Mouse (Mus musculus) liver, postnatal 0 days (tissue): ENCODE data around the gene Mecom. TPM values are rescaled to one million over a fixed set of nuclear protein-coding genes. Genes with fewer than 3 reads are reported as not detected.
A peak's percentile ranks its signal among the peaks of the same experiment; 100 is the strongest.

Source experiments
- ATAC-seq: fragments of 200-750 bp; cut with Nextera tagmentation; 2 replicates; pipeline ENCODE4 v1.8.0; 2017; ENCODE audit warnings: mild to moderate bottlenecking, moderate library complexity
- DNase-seq: peaks from one replicate; pipeline ENCODE4 v3.0.0-alpha.2; 2016
- H3K27ac ChIP-seq: fragments of 300-500 bp; sonication (generic); 2 replicates; pipeline ENCODE4 v1.5.1; 2014; ENCODE audit warnings: antibody characterized with exemption, moderate library complexity, mild to moderate bottlenecking, low read depth
- H3K27me3 ChIP-seq: fragments of 300-500 bp; sonication (generic); 2 replicates; pipeline ENCODE4 v1.6.1; 2014; ENCODE audit warnings: low read length, control low read depth, mixed read lengths; ENCODE audit not compliant: insufficient read depth
- H3K36me3 ChIP-seq: fragments of 300-500 bp; sonication (generic); replicated peaks from 2 replicates; pipeline ENCODE4 v1.6.1; 2014; ENCODE audit warnings: mild to moderate bottlenecking, control low read depth, low read length, moderate library complexity, mixed read lengths; ENCODE audit not compliant: insufficient read depth
- H3K4me1 ChIP-seq: fragments of 300-500 bp; sonication (generic); 2 replicates; pipeline ENCODE4 v1.6.1; 2014; ENCODE audit warnings: antibody characterized with exemption, mild to moderate bottlenecking, control low read depth; ENCODE audit not compliant: insufficient read depth
- H3K4me2 ChIP-seq: fragments of 300-500 bp; sonication (generic); 2 replicates; pipeline ENCODE4 v1.6.1; 2014; ENCODE audit warnings: low read depth, mild to moderate bottlenecking, low read length, moderate library complexity, mixed read lengths
- H3K4me3 ChIP-seq: fragments of 300-500 bp; sonication (generic); 2 replicates; pipeline ENCODE4 v1.5.1; 2014; ENCODE audit warnings: low read depth, low read length
- H3K9ac ChIP-seq: fragments of 300-500 bp; sonication (generic); replicated peaks from 2 replicates; pipeline ENCODE4 v1.6.1; 2014; ENCODE audit warnings: mild to moderate bottlenecking, moderate library complexity
- H3K9me3 ChIP-seq: fragments of 300-500 bp; sonication (generic); 2 replicates; pipeline ENCODE4 v1.6.1; 2016; ENCODE audit warnings: mild to moderate bottlenecking, control low read depth, low read length, mixed read lengths
- CTCF ChIP-seq: sonication (generic); IDR thresholded peaks from 2 replicates; pipeline ENCODE4 v1.5.1; 2016; ENCODE audit warnings: antibody characterized with exemption, low read depth
- EP300 ChIP-seq: IDR thresholded peaks from 2 replicates; pipeline ENCODE4 v1.6.1; 2016; ENCODE audit warnings: antibody characterized with exemption, low read depth, mild to moderate bottlenecking
- WGBS: fragments of 180-500 bp; shearing (Covaris S2); extraction: QIAGEN DNeasy Blood & Tissue Kit; methylation state at CpG from one replicate; pipeline ENCODE4 v1.1.7; 2014; ENCODE audit not compliant: insufficient replicate concordance; 5-methylcytosine and 5-hydroxymethylcytosine counted together
- polyA plus RNA-seq: library from polyadenylated mRNA; unstranded; fragments of >200 nt; fragmentation: Nextera tagmentation; extraction: Ambion mirVana; gene quantifications from 2 replicates; pipeline ENCODE4 v1.2.1, GENCODE M21; 2015

Gene Mecom
- polyA plus RNA-seq, 1 experiment from 2014 or later, result 0.89 TPM

DNA sequence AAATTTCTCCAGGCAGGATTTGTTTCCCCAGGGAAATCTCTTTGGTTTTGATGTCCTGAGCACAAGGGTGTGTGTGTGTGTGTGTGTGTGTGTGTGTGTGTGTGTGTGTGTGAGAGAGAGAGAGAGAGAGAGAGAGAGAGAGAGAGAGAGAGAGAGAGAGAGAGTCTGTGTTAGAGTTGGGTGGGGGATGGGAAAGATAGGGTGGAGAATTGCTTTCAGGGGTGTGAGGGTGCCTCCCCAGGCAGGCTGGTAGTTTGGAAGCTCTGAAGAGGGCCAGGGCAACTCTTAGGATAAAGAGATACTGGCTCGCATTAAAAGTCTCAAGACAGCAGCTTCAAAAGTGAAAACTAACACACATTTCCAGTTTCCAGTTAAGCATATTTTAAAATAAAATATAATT, 534.4 kb downstream of the Mecom start:
- peaks cover 24% of the 10 kb centered on the region for H3K27me3 ChIP-seq
- ATAC-seq, result no peak
- H3K9ac ChIP-seq, result no peak overlapping the region
- 46% methylated on average over 1 of the region's 1 CpGs for WGBS
- H3K4me2 ChIP-seq, result peak overlapping the region; percentile 88
- DNase-seq, result no peak
- H3K36me3 ChIP-seq, result no peaks in the 10 kb centered on the region
- no peak overlapping the region for H3K27ac ChIP-seq
- H3K9me3 ChIP-seq, result no peaks in the 10 kb centered on the region
- H3K4me1 ChIP-seq, result no peaks in the 10 kb centered on the region
- TF ChIP-seq EP300 (no peak), CTCF (no peak)
- peak overlapping the region; percentile 58; the same call in 1 of the 2 replicates for H3K4me3 ChIP-seq

DNA sequence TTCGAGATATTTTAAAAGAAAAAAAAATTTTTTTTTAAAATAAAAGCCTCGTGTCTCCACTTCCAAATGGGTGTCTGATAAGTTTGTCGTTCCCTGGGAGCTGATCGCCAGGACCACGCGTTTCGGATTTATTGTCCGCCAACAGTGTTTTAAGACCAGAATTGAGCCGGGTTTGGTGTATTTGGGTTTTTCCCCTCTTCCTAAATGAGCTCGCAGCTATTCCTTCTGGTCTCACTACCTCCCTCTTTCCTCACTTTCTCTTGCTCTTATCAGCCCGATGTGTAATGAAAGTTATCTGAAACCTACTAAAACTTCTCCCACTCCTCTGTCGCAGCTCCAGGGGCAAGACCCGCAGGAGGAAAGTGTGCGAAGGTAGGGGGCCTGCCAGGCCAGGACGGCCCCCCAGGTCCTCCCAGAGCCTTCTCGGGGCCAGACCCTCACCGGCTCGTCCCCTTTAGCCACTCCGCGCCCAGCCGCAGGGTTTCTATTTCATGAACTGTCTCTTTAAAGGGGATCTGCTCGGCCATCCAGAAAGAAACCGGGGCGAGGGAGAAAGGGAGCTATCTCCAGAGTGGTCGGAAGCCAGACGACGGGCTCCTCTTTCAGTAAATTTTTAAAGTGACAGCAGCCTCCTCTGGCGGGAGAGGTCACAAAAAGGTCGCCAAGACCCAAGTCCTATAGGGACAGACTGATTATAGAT, 535.0 kb downstream of the Mecom start:
- H3K9me3 ChIP-seq, result no peaks in the 10 kb centered on the region
- under 1% methylated on average over 29 of the region's 29 CpGs for WGBS
- TF ChIP-seq CTCF, result no peak
- no peak for TF ChIP-seq EP300
- DNase-seq (peak; percentile 34), ATAC-seq (no peak)
- H3K4me2 ChIP-seq, result peak overlapping the region; percentile 88
- peak overlapping the region; percentile 58 for H3K4me3 ChIP-seq
- H3K36me3 ChIP-seq, result no peaks in the 10 kb centered on the region
- peak overlapping the region; percentile 60 for H3K9ac ChIP-seq
- peaks cover 24% of the 10 kb centered on the region for H3K27me3 ChIP-seq
- no peak overlapping the region for H3K27ac ChIP-seq
- no peaks in the 10 kb centered on the region for H3K4me1 ChIP-seq

DNA sequence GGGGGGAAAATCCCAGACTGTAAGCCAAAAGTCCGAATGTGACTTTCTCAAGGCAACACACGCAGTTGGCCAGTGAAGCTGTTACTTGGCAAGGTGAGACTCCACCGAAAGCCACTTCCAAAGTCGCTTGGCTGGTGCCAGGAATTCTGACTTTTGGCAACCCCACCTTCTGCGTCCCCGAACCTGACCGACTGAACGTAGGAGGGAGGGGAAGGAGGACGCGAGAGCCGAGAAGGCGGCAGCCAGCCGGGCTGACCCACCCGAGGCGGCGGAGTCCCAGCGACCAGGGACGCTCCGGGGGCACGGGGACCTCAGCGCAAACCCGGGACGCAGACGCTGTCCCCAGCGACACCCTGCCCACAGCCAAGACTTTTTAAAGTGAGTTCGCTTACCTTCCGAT, 535.7 kb downstream of the Mecom start:
- no peaks in the 10 kb centered on the region for H3K9me3 ChIP-seq
- peak overlapping the region; percentile 88 for H3K4me2 ChIP-seq
- DNase-seq, result no peak
- H3K4me3 ChIP-seq, result peak overlapping the region; percentile 58
- peaks cover 24% of the 10 kb centered on the region for H3K27me3 ChIP-seq
- TF ChIP-seq EP300 (no peak), CTCF (no peak)
- no peak for ATAC-seq
- H3K36me3 ChIP-seq, result no peaks in the 10 kb centered on the region
- no peaks in the 10 kb centered on the region for H3K4me1 ChIP-seq
- peak overlapping the region; percentile 51; the same call in 1 of the 2 replicates for H3K9ac ChIP-seq
- no peak overlapping the region for H3K27ac ChIP-seq
- WGBS, result under 1% methylated on average over 27 of the region's 27 CpGs

- TF ChIP-seq CTCF, result no peak
- TF ChIP-seq EP300, result no peak
- Histone ChIP-seq H3K27me3 (peaks cover 24% of the 10 kb centered on the region), H3K27ac (no peak overlapping the region), H3K4me3 (peak overlapping the region; percentile 58), H3K4me2 (peak overlapping the region; percentile 88), H3K9ac (no peak overlapping the region), H3K4me1 (no peaks in the 10 kb centered on the region), H3K9me3 (no peaks in the 10 kb centered on the region), H3K36me3 (no peaks in the 10 kb centered on the region)
- DNase-seq (no peak), ATAC-seq (no peak)
- 16% methylated on average over 6 of the region's 6 CpGs for WGBS
These were observed 536.1 kb downstream of the Mecom start for GRCm38 (mm10) chr3:30011712-30012111.

DNA sequence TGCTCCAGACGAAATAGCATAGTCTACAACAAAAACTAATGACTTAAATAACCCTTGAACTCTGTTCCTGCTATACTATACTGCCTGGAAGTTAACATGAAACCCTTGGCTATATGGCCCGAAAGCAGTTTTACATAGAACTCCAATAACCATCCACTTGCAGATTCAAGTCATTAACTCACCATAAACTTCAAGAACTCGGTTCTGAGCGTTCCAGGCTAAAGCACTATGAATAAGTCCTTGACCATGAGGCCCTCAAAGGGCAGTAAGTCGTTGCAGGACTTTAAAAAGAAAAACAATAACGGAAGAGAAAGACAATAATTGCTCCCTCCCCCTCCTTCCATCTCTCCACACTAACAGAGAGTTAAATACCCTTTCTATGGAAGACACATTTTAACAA, 536.9 kb downstream of the Mecom start:
- DNase-seq, result no peak
- Histone ChIP-seq H3K4me3 (no peak overlapping the region), H3K4me1 (no peaks in the 10 kb centered on the region), H3K9ac (no peak overlapping the region), H3K36me3 (no peaks in the 10 kb centered on the region), H3K4me2 (peak overlapping the region; percentile 7; the same call in 1 of the 2 replicates), H3K9me3 (no peaks in the 10 kb centered on the region), H3K27ac (no peak overlapping the region), H3K27me3 (peaks cover 24% of the 10 kb centered on the region)
- 35% methylated on average over 6 of the region's 6 CpGs for WGBS
- TF ChIP-seq EP300 (no peak), CTCF (no peak)
- no peak for ATAC-seq

GRCm38 (mm10) chr3:30009596-30009995, 538.2 kb downstream of the Mecom start:
- Histone ChIP-seq H3K4me1 (no peaks in the 10 kb centered on the region), H3K9me3 (no peaks in the 10 kb centered on the region), H3K27me3 (peaks cover 24% of the 10 kb centered on the region), H3K9ac (no peak overlapping the region), H3K4me2 (no peak overlapping the region), H3K27ac (no peak overlapping the region), H3K4me3 (no peak overlapping the region), H3K36me3 (no peaks in the 10 kb centered on the region)
- 52% methylated on average over 5 of the region's 5 CpGs for WGBS
- DNase-seq, result no peak
- TF ChIP-seq EP300 (no peak), CTCF (no peak)
- no peak for ATAC-seq
